Mouse (Mus musculus): ENCODE data around the gene Zfyve19.

Gene Zfyve19

DNA sequence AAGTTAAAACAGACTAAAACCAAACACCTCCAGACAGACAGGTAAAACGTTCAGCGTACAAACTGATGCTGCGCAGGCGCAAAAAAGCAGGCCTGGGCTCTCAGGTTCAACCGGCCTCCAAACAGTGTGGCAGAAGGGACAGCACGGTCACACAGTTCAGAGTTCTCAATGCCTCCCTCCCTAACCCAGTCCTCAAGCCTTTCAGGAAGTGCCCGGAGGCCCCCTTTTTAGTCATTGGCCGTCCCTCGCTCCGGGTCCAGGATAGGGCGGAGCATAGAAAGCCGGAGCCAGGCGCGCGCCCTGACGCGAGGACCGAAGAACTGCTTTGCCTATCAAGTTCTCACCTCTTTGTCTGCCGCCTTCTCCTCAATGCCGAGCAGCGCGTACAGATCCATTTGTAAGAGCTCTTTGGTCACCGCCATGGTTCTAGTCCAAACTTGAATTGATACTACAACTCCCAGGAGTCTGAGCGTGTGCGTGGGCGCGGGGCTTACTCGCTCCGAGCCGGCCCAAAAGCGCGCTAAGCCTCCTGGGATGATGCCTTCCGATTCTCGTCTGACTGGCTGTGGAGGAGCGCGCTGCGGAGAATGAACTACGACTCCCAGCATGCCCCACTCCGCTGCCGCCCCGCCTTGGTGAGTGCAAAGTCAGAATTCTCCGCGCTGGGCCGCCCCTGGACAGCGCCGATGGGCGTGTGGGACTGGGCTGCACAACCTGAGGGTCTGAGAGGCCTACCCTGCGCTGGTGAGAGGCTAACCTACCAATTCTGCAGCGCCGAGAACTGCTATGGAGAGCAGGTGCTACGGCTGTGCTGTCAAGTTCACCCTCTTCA, at the start of gene Zfyve19, which contains the start of gene Dnajc17:
Zfyve19 (plus strand) TSS at position 274 of the 832 bp plus-strand sequence.
Dnajc17 (minus strand) TSS at position 452 of the 832 bp plus-strand sequence.
- peak; percentile 89 to 97 for DNase-seq (ENCODE audit: low spot score in 2 of 2)

DNA sequence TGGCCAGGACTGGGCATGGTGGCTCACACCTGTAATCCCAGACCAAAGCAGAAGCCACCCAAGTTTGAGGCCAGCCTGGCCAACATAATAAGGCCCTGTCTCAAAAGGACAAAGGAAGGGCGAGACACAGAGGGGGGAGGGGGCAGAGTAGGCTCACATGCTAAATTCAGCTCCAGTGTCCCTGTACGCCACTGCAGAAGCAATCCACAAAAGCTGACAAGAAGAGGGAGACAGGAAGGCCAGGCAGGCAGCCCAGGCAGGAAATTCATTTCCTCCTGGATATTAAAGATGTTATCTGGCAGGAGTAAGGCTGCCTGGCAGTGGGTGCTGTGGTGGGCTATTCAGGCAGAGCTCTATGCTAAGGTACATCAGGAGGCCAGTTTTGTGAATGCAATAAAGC, 47.2 kb upstream of the Zfyve19 start:
- no peak for DNase-seq (ENCODE audit: low spot score in 2 of 2)

DNA sequence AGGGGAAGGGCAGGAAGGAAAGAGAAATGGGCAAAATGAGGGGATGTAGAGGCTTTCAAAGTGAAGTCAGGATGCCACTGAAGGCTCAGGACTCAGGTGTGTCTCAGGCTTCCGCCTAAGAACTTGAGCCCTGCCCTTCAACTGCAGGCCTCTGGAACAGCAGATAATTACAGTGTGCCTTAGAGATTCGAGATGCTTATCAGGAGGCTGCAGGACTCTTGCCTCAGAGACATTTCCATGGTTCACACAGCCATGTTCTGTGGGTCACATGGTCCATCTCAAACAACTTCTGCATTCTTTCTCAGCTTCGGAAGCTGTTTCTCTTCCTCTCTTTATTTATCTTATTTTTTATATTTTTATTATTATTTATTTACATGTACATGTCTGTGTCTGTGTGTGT, 45.3 kb upstream of the Zfyve19 start:
- DNase-seq (ENCODE audit: low spot score in 2 of 2): no peak

DNA sequence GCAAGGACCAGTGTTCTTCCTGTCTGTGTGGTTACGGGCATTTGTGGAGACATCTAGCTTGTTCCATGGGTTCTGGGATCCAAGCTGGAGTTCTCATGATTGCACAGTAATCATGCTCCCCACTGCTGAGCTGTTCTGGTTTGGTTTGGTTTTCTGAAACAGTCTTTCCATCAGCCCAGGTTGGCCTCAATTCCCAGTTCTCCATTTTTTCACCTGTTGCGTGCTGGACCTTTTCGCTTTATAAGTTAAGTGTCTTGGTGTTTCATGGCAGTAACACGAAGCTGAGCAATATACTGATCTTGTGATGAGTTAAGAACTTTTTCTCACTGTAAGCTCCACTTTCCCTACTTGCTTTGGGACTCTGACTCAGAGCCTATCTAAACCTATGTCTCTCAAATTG, 44.4 kb upstream of the Zfyve19 start:
- no peak for DNase-seq (ENCODE audit: low spot score in 2 of 2)

DNA sequence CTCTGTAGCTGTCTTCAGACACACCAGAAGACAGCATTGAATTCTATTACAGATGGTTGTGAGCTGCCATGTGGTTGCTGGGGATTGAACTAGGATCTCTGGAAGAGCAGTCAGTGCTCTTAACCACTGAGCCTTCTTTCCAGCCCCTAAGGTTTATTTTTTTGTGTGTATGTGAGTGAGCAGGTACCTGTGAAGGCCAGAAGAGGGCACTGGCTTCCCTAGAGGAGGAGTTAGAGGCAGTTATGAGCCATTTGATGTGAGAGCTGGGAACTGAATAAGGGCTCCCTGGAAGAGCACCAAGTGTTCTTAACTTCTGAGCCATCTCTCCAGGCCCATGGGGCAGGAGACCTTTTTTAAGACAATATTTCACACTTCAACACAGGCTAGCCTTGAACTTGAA, 43.0 kb upstream of the Zfyve19 start:
- no peak for DNase-seq (ENCODE audit: low spot score in 2 of 2)

DNA sequence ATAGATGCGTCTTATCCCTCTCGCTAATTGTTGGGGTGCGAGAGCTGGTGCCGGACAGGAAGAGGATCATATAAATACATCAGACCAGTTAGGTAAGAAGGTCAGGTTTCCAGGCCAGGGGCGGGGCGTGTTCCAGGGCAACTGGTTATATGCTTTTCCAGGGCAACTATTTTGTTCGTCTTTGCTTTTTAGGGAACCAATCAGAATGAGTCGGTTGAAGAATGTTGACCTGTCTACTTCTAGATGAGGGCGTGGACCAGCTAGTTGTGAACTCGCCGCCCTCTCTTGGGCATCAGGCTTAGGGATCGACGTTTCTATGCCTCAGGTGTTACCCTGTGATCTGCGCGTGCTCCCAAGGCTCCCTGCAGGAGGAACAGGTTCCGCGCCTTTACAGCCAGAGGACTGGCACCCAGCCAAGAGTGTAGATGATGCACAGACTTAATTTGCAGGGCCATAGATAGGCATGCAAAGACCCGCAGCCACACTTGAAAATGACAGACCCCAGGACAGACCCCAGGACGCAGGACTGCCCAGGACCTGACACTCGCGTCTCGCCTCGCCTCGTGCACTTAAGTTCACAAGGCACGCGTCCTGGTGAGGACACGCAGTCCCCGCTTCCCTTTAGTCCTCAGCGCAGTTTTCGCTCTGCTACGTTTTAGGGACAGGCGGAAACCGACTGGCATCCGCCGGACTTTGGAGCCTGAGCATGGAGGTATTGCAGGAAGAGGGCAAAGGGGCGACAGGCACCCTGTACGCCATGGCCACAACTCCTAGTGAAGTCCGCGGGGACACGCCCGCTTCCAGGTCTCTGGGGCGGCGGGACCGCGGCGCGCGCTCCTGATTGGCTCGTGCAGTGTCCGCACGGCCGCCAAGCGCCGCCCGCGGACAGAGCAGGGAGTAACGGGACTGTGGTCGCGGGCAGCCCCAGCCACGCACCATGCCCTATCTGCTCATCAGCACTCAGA, 41.2 kb upstream of the Zfyve19 start, which contains the start of gene Gchfr:
Gchfr (plus strand) TSS at position 873 of the 965 bp plus-strand sequence.
- DNase-seq (ENCODE audit: low spot score in 2 of 2): peak; percentile 41 to 55

DNA sequence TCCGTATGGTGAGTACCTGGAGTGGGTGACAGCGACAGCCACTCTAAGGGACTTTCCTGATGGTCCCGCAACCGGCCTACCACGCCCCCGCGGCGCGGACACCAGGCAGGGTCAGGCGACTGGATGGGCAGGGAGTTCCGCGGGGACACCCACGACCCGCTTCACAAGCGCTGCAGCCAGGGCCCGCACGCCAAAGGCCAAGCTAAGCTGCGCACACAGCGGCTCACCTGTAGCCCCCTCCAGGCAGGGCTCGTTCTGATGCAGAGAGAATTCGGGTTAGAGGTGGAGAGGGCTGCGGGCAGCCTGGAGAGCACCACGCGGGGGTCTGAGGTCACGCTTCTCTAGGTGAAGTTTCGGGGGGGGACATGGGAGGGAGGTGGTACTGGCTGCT, 40.6 kb upstream of the Zfyve19 start:
- DNase-seq (ENCODE audit: low spot score in 2 of 2): no peak

DNA sequence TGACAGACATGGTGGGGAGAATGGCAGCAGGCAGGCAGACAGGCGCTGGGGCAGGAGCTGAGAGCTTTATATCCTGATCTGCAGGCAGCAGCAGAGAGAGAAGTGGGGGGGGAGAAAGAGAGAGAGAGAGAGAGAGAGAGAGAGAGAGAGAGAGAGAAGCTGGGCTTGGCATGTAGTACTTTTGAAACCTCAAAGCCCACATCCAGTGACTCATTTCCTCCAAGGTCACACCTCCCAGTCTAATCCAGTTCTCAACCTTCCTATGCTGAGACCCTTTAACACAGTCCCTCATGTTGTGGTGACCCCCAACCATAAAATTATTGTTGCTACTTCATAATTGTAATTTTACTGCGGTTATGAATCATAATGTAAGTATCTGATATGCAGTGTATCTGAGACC, 38.1 kb upstream of the Zfyve19 start:
- no peak for DNase-seq (ENCODE audit: low spot score in 2 of 2)

DNA sequence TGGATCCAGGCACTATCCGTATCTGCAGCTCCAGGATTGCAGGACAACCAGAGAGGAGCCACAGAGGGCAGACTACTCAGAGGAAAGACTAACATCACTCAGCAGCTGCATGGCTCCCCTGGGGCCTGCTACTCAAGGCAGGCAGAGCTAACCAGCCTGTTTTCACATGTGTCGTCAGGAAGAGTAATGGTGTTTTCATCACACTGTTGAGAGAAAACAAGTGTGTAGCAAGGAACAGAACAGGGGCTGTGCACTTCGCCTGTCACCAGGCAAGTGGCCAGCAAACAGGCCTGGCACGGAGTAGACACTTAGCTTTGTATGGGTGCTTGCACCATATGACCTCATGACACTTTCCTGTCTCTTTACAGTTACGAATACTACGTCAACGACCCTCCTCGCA, 36.8 kb upstream of the Zfyve19 start:
- DNase-seq (ENCODE audit: low spot score in 2 of 2): no peak

DNA sequence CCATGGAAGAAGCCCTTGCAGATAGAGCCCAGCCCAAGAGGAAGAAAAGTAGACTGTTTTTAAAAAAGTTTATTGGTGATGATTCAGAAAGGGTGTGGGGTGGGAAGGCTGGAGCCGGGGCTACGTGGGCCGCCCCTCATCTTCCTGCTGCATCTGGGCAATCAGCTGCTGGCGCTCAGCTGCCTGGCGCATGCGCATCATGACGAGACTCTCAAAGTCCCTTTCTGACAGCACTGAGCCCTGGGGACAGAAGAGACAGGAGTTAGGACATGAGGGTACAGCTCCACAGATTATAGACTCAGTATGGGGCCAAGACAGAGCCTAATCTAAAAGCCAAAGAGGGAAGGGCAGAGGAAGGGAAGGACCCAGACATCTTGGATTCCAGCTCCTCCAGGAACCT, 36.0 kb upstream of the Zfyve19 start:
- DNase-seq (ENCODE audit: low spot score in 2 of 2): no peak

DNA sequence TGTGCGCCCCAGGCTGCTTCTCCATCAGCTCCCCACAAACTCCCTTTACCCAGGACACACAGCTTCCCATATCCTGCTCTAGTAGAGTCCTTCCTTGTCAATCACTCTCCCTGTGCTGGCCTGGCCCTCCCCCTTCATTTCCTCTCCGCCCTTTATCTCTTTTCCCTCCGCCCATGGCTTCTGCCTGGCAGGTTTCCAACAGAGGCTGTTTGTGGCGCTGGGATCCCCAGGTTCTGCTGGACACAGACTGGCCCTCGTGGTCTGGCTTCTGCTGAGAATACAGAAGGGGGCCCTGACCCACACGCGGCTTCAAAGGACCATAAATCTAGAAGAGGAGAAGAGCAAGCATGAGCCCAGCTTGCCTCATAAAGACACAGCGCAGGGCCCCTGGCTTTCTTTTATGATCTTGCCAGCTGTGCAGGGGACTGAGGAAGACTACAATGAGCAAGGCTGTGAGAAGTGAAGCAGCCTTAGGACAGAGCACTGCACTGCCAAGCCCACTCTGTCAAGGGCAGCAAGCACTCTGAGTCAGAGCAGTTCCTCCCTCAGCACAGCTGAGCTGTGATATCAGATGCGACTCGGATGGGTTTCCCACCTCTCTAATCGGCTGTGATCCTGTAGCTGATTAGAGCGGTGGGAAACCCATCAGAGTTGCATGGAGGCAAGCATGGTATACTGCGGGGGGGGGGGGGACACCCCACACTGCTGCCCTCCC, 35.4 kb upstream of the Zfyve19 start:
- DNase-seq (ENCODE audit: low spot score in 2 of 2): peak in 1 of 2 experiments; percentile 40

DNA sequence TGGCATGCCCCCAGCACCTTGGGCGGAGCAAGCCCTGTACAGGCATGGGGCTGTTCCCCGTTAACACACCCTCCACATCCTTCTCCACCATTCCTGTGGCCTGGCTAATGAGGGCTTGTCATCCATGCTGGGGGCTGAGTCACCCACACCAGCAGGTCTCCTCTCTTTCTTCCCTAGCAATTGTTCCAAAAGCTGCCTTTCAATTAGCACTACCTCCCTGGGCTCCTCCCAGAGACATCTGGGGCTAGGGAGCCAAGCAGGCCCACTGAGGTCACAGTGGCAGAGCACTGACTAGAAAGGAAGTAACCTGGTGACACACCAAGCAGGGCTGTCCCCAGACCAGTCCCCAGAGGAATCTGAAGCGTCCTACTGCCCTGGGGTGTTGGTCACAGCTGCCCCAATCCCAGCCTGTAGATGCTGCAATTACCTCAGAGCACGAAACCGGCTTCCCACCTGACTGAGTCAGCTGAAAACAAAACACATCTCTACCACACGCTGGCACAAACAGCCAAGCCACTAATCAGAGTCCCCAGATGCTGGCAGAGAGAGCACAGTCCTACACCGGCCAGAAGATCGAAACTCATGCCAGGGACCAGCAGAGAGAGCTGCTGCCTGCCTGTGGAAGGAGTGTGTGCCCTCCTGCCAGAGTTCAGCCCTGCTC, 34.3 kb upstream of the Zfyve19 start, which contains the start of gene Gm14137:
Gm14137 (plus strand) TSS at position 519 of the 661 bp plus-strand sequence.
- DNase-seq (ENCODE audit: low spot score in 2 of 2): no peak

DNA sequence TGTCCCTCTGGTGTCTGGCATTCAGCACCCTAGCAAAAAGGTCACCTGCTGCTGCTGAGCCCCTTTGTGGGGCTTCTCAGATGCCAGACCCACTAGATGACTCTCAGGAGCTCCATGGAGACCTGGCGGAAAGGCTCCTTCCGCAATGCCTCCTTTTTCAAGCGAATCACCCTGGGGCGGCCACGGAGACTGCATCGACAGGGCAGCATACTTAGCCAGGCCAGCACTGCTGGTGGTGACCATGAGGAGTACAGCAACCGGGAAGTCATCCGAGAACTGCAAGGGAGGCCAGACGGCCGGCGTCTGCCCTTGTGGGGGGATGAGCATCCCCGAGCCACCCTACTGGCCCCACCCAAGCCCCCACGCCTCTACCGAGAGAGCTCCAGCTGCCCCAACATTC, 33.6 kb upstream of the Zfyve19 start:
- no peak for DNase-seq (ENCODE audit: low spot score in 2 of 2)

DNA sequence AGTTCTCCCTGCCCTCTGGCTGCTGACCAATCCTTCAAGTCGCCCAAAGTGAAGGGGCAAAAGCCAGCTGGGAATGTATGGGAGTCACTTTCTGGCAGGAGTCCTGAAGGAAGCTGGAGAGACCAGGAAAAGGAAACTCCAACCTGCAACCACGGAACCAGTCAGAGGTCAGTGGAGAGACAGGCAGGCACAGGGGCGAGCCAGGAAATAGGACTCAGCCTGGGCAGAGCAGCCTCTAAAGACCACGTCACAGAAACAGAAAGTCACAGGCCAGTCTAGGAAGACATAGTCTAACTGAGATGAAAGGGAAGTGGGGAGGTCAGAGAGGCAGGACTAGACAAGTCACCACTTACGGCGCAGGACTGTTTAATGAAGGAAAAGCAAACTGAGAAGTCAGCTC, 32.8 kb upstream of the Zfyve19 start:
- no peak for DNase-seq (ENCODE audit: low spot score in 2 of 2)

DNA sequence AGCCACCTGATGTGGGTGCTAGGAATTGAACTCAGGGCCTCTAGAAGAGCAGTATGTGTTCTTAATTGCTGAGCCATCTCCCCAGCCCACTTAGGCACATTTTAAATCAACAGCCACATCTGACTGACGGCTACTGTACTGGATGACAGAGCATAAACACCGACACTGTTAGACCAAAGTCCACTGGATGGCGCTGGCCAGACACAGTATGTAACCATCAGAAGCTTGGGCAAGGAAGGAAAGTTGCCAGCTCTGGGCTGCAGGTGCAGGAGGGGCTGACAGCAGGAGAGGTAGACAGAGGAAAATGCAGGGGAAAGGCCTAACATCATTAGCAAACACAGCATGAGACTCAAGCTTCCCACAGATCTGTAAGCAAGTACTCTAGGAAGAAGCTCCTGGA, 31.7 kb upstream of the Zfyve19 start:
- DNase-seq (ENCODE audit: low spot score in 2 of 2): no peak

DNA sequence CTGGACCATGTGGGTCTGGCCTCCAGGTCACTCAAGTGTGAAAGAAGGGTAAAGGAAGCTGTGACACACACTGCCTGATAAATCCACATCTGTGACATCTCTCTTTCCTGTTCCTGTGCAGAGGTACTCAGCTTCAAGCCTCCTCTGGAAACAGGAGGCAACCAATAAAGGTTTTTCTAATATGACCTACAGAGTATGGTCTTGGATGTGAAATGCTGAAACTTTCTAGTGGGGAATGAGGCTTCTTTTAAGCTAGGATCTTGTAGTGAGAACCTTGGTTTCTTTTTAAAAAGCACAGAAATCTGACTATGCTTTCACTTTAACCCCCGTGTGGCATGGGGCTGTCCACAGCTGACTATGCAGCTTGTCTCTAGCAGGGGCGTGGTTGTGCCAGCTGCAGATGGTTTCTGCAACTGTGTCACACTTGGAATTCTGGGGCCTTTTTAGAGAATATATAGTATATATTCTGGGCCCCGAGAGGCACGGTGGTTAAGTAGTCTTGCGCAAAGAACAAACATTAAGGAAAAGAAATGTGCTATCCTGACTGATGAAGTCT, 31.0 kb upstream of the Zfyve19 start:
- no peak for DNase-seq (ENCODE audit: low spot score in 2 of 2)

DNA sequence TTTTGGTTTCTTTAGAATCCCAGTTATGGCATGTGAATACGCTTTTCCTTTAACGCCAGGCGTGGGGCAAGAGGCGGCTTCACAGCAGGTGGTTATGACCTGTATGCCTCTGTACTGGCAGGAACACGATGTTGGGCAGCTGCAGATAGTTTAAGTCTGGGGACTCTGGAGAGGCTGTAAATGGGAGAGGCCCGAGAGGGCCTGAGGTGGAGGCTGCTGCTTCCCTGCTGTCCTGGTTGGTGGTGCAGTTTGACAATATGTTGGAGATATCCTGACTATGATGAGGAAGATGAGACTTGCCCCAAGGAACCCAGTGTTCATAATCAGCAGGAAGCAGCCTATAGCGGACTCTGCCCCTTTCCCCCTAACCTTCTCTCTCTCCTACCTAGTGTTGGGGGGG, 25.5 kb upstream of the Zfyve19 start:
- no peak for DNase-seq (ENCODE audit: low spot score in 2 of 2)

DNA sequence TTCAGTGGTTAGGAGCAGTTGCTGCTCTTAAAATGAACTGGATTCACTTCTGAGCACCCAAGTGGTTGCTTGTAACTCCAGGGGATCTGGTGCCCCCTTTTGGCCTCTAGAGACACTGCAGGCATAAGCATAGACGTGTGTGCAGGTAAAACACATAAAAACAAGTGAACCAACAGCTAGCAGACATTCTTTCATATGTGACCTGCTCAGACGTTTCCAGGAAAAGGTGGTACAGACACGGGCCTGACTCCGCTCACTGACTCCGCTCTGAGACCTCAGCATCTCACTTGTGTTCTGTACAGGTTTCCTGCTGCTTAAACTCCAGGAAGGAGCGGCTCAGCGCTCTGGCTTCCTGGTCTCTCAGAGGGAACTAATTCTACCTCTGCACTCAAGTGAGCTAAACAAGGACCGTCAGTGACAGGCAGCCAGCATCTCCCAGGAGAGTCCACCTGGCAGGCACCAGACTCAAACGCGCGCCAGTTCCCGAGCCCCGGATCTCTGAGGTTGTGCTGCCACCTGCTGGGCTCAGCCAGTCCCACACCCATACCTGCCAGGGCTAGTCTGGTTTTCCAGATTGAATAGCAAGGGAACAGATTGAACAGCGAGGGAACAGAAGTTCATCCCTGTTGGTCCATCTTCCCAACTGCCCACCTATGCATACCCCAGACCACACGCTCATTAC, 19.2 kb upstream of the Zfyve19 start:
- peak; percentile 77 to 86 for DNase-seq (ENCODE audit: low spot score in 2 of 2)

DNA sequence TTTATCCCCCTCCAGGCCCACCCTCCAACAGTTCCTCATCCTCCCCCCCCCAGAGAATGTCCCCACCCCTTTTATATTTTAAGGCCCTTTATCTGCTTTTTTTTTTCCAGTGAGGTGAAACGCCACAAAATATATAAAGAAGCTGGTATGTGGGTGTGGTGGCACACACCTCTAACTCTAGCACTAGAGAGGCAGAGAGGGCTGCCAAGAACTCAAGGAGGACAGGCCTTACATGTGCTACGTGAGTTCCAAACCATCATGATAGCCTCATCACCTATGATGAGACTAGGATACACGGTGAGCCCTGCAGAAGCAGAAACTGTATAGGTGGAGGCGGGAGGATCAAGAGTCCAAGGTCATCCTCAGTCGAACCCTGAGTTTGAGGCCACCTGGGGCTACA, 17.4 kb upstream of the Zfyve19 start:
- no peak for DNase-seq (ENCODE audit: low spot score in 2 of 2)

DNA sequence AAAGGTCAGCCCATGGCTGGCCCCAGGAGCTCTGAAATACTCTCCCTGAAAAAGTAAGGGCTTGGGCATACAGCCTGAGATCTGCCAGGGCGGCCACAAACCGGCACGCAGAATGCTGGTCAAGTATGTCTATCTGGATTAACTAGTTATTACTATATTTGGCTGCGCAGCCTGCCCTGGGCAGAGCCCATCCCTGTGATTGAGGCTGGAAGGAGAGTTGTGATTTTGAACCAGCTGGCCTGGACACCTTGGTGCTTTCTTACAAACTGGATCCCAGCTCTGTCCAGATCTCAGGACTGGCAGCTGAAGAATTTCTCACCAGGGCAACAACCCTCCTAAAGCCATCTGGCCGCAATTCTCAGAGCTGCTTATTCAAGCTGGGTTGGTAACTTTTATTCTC, 14.3 kb upstream of the Zfyve19 start:
- DNase-seq (ENCODE audit: low spot score in 2 of 2): no peak
